Mouse (Mus musculus) megakaryocyte, embryonic 14.5 days (primary cell): ENCODE results near the gene Smim14.

Experiments
- FLI1 ChIP-seq: IDR thresholded peaks from 2 replicates; pipeline ENCODE4 v1.6.1; 2012; ENCODE audit warnings: low read length, inconsistent platforms, mixed read lengths
- GATA1 ChIP-seq: IDR thresholded peaks from 3 replicates; pipeline ENCODE4 v1.6.1; 2012; ENCODE audit warnings: mixed read lengths, low read length, inconsistent platforms, borderline replicate concordance

DNA sequence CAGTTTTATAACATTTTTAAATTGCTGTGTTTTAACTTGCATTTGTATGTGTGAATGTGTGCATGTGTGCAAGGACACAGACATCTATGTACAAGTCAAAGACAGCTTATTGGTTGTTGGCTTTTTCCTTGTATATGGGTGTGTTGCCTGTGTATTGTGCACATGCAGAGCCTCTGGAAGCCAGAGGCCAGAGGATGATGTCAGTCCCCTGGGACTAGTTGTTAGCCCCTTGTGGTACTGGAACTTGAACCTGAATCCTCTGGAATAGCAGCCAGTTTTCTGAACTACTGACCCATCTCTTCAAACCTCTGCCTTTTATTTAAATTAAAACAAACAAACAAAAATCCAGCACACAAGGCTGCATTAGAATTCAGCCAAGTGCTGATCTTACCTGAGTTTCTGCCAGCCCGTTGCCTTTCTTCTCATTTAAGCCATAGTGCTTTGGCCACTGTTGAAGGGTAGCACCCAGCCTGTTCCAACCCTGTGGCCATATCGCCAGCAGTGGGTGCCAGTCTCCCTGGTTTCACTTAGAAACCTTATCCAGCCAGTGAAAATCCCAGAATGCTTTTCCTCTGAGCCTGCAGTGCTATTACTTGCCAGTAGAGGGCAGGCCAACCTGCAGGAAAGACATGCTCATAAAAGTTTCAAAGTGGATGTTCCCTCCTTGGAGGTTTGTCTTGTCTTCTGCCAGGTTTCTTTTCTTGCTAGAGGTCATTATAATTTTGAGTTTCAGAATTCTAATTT, 135.6 kb downstream of the Smim14 start:
- no peak for TF ChIP-seq FLI1
- TF ChIP-seq GATA1, result no peak
